Mouse (Mus musculus) left cerebral cortex, adult 9 months (tissue): ENCODE results near the gene Stk38.
A peak's percentile ranks its signal among the peaks of the same experiment; 100 is the strongest.
"Not testable (repeated sequence)": the region's sequence is repeated elsewhere in the genome, so short reads cannot be mapped to it uniquely, and the experiment has no call there.

Source experiments
- DNase-seq, 2 experiments: peaks; one replicate each; pipeline ENCODE4 v3.0.0; 2022; ENCODE audit warnings: low spot score in 2 of 2

Stk38 gene

DNA sequence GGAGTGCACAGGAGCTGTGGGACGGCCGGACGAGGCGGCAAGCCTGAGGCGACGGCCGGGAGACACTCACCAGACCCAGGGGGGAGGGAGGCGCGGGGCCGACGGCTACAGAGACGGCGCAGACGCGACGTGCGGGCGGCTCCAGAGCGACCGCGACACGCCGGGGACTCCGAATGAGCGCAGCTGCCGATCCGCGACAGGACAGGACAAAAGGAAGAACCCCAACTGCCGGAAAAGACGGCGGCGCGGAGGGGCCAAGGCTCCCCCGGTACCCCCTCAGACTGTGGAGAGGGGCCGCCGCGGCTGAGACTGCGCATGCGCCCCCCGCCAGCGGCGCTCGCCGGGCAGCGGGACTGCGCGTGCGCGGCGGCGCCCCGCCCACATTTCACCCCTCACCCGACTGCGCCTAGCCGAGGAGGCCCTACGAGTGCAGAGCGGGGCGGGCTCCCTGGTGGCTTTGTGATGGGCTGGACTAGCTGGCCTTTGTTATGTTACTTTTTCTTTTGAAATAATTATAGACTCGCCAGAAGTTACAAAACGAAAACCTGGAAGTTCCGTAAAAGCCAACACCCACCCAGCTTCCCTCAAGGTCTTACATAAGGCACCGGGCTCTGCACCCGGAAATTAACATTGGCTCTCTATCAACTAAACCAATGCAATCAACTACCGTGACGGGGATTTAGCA, at the start of gene Stk38:
TSS of gene Stk38 (minus strand) at position 355 of the 685 bp plus-strand sequence.
- peak; percentile 78 to 90 for DNase-seq

DNA sequence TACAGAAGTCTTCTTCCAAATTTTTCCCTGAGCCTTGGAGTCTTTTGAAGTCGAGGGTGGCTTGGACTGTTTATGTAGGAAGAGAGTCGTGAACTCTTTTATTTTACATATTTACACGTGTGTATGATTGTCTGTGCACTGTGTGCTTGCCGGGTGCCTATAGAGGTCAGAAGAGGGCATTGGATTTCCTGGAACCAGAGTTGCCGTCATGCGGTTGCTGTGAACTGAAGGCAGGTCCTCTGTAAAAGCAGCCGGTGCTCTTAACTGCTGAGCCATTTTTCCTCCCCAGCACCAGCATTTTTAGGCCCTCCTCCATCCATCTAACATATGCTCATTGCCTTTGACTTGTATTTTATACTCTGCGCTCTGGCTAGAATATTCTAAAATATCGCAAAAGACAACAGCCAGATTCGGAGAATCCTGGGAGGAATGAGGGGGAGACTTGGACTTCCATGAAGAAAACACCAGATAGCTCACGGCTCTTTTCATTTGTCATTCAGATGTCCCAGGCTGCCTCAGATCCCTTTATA, 49.6 kb upstream of the Stk38 start:
- DNase-seq: no peak

DNA sequence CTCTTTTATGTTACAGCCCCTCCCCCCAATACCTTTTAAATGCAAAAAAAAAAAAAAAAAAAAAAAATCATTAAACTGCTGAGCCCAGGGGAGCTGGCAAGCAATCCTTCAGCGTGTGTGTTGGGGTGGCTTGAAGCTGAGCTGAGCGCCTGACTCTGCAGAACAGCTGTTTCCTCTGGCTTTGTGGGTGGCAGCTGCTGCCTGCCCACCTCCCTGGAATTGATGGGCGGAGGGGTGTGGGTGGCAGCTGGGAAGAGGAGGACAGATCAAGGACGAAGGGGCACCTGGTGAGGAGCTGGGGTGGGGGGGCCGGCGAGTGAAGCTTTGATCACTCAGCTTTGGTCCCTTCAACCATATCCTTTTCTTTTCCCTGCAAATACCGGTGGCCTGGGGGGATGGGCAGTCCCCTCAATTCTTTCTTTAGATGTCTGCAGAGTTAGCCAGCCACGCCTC, 48.9 kb upstream of the Stk38 start:
- DNase-seq: no peak

DNA sequence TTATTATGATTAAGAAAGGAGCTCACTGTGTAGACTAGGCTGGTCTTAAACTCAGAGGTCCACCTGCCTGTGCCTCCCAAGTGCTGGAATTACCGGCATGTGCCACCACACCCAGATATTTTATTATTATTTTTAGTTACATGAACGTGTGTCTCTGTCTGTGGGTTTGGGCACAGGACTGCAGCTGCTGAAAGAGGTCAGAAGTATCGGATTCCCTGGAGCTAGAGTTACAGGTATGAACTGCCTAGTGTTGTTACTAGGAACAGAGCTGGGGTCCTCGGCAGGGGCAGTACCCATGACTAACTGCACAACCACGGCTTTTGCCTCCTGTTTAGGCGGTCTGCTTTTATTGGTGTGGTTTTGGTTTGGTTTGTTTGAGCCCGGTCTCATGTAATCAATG, 48.4 kb upstream of the Stk38 start:
- no peak for DNase-seq

DNA sequence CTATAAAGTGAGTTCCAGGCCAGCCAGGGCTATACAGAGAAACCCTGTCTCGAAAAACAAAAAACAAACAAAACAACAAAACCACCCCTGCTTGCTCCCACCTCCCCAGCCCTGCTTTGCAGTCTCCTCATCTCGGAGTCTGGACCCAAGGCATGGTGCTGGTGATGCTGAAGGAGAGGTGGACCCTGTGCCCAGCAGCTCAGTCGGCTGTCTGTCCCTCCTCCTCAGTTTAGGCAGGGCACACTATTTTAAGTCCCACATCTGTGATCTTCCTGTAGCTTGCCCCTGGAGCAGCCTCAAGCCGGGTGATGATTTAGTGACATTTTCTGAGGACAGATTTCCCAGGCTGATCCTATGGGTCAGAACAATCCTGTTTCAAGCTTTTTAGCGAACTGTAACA, 47.8 kb upstream of the Stk38 start:
- DNase-seq: no peak

DNA sequence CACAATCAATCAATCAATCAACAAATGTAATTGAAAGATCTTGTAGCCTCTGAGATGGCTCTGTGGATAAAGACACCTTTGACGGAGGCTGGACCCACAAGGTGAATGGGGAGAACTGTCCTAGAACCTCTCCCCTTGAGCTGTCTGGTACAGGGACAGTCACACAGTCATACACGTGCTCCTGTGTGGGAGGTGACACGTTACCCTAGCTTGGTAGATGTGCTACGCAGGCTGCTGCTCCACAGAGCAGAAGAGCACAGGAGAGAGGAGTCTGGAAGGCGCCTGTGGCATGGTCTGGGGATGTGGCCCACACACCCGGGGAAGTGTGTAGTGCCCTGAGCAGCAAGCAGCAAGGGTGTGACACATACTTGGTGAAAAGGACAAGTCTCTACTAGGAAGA, 46.6 kb upstream of the Stk38 start:
- DNase-seq: no peak

DNA sequence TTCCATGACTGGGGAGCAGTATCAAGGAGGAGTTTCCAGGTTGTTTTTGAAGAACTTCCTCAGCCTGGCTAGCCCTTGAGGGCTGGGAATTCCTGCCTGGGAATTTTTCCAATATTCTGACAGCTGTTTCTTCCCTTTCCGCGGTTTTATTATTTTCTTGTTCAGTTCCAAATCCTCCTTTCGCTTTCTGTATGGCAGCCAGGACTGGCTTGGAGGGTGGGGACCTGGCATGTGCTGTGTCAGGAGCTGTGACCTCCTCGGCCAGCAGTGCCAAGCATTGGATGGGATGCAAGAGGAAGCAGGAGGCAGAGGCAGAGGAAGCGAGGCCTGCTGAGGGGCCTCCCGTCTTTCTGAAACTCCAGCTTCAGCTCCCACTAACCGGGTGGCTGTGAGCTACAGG, 46.0 kb upstream of the Stk38 start:
- no peak for DNase-seq

DNA sequence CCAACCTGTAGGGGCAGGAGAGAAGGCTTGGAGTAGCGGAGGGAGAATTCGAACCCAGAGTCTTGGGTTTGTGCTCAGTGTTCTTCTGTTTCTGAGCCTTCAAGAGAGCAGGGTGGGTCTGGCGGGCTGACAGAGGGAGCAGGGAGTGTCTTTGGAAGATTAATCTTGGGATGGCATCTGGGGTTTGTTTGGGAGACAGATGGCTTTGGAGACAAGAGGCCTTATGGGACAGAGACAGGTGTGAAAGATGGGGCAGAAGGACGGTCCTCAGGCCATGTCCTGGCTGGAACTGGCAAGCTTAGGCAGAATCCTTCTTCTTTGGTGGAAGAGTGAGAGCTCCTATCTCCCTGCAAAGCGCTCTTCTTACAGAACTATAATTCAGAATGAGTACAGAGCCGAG, 45.3 kb upstream of the Stk38 start:
- DNase-seq: no peak

DNA sequence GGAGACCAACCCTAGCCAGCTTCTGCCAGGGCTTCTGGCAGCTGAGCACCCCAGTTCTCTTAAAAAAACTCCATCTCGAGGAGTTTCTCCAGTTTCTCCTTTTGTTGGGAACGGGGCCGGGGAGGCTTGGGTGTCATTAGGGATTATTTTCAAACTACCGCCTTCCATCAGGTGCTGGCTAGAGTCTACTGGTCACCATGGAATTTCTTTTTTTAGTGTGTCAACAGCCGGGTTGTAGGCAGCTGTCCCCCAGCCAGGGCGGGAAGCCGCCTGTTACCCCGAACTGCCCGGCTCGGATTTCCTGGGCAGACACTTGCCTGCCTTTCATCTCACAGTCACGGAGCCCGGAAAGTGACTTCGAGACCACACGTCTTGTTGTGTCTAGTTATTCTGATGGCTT, 43.0 kb upstream of the Stk38 start:
- no peak for DNase-seq

DNA sequence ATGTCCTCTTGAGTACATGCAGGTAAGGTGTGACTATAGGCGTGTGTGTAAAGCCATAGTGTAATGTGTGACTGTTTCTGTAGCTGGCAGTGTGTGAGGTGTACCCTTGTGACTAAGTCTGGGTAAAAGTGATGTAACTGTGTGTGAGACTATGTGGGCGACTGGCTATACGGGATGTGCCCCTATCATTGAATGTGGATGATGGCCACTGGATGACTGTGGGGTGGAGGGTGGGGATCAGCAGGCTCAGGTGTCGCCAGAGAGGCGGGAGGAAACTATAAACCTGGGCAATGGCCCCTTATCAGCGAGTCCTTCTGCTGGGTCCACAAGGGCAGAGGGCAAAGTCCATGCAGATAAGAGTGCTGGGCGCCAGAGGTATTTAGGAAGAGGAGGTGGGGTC, 42.1 kb upstream of the Stk38 start:
- no peak for DNase-seq

DNA sequence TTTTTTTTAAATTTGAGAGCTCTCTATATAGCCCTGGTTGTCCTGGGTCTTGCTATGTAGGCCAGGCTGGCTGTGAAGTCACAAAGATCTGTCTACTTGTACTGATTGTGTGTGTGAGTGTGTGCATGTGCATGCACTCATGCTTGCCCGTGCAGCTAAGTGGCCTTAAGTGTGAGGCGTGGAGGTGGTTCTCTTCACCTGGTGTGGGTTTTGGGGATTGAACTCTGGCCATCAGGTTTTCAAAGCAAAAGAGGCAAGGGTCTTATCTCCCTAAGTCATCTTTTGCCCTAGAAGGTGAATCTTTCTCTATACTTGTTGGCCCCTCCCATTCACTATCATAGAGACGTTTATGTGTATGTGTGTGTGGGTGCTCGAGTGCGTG, 41.7 kb upstream of the Stk38 start:
- no peak for DNase-seq

DNA sequence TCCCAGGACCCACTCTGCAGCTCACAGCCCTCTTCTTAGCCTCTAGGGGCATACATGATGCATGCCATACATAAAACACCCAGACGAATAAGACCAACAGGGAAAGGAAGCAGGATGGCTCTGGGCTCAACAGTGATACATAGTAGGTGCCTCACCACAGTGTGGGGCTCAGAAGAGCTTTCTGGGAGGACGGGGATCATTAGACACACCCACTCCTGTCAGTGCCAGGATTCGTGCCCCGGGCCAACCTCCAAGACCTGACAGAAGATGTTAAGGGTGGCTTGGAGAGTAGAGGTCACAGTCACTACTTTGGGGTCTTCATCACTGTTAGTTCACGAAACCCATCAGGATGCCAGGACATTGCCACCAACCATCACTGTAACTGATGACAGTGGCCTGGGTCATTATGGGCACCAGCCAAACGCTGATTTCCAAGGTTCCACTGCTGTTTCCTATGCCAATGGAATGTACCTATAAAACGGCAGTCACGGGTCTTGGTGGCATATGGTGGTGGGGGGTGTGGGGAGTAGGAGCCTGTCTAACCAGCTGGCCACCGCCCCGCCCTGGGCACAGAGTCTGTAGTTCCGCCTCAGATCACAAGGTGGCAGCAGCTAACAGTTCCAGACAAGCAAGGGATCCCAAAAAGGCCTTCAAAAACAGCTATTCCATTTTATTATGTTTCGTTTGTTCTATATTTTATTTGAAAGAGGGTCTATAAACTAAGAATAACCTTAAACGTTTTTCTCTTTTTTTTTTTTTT, 41.1 kb upstream of the Stk38 start:
- DNase-seq: peak; percentile 55 to 93

DNA sequence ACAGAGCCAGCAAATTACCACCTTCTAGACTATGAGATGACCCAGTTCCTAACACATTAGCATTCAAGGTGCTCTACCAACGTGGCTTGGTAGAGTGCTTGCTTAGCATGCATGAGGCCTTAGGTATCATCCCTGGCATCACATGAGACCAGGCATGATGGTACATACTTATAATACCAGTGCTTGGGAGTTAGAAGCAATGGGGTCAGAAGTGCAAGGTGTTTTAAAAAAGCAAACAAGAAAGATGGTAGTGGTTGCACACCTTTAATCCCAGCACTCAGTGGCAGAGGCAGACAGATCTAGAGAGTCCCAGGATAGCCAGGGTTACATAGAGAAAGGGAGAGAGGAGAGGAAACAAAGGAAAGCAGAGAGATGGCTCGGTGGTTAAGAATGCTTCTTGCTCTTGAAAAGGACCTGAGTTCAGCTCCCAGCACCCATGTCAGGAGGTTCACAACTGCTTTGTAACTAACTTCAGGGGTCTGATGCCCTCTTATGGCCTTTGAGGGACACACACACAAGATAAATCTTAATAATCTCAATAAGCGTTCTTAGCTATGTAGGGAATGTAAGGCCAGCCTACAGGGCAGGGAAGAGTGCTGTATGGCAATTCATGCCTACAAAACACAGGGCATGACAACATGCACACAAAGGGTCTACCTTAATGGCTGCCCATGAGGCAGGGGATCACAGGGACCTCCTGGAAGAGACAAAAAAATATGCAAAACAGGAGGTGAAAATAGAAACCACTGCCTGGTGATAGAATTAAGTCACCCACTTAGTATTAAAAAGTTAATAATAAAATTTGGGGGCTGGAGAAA, 40.1 kb upstream of the Stk38 start:
- no peak for DNase-seq

DNA sequence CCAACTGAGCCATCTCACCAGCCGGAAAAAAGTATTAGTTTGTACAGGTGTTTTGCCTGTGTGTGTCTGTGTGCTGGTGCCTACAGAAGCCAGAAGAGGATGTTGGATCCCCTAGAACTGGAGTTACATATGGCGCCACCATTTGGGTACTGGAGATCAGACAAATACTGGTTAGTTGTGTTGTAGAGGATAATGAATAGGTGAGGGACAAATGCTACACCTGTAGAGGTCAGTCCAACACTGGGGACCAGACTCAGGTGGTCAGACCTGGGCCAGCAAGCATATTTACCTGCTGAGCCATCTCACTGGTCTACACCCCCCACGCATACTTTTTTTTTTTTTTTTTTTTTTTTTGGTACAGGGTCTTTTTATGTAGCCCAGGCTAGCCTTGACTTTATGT, 39.1 kb upstream of the Stk38 start:
- DNase-seq: no peak

DNA sequence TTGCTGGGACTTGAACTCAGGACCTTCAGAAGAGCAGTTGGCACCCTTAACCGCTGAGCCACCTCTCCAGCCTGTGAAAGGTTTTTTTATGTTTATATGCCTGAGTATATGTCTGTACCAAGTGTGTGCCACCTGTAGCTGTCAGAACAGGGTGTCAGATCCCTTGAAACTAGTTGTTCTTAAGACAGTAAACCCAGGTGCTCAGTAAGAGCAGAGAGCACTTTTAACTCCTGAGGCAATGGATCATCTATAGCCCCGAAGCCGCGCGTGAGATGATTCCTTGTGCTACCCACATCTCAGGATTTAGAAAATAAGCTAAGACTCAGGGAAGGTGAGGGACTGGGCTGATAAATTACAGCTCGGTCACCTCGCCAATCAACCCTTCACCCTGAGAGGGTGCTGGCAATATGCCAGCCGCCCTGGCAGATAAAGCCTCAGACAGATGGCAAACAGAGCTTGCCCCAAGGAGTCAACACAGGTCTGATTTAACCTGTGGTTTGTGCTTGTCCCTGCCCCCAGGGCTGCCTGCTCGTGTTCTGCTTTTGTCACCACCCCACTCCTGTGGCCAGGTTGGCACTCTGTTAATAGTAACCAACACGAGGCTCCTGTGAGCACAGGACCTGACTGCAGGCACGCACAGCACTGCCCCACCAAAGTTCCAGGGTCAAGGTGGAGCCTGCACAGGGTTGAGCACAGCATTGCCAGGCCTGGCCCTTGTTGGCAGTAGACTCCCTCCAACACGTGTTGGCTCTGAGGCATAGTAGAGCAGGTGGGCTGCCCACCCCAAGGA, 38.1 kb upstream of the Stk38 start:
- DNase-seq: no peak

DNA sequence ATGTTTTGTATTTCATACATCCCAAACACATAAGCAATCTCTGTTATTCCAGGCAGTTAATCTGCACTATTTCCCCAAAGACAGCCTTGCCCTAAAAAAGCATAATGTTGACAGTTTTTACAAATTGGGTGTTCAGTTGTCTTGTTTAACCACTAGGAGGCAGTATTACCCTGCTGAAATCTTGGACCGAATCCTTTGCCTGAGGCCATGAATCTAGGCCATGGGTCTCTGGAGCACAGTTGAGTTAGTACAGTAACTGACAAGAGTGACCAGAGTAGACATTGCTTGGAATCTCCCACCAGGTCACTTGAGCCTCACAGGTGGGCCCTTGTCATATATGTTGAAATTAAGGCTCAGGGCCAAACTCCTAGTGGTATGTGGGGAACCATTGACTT, 37.1 kb upstream of the Stk38 start:
- DNase-seq: no peak

DNA sequence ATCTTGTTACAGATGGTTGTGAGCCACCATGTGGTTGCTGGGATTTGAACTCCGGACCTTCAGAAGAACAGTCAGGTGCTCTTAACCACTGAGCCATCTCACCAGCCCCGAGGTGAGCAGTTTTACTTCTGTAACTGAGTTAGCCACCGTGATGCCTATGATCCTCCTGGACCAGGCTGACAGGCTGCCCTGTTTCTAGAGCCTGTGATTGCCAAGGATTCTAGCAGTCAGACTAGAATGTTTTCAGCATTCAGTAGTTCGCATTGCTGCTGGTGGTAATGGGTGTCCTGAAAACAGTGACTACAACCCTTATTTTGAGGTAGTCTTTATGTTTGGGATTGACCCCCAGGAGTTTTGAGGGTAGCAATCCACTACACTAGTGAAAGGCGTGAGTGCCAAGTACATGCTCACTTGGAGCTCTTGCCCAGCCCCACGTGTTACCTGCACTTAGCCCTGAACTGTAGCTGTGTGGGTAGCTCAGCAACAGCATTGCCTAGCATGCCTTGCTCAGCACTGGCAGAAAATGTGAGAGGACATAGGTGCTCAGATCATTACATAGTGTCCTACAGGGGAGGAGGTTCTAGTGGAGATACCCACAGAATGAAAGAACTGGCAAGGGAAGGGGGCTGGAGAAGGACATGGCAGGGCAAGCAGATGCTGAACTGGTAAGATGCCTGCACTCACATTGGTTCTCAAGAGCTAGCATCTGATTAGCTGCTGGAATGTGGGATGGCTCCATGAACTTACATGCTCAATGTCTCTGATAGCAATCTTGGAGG, 36.5 kb upstream of the Stk38 start:
- DNase-seq: no peak

DNA sequence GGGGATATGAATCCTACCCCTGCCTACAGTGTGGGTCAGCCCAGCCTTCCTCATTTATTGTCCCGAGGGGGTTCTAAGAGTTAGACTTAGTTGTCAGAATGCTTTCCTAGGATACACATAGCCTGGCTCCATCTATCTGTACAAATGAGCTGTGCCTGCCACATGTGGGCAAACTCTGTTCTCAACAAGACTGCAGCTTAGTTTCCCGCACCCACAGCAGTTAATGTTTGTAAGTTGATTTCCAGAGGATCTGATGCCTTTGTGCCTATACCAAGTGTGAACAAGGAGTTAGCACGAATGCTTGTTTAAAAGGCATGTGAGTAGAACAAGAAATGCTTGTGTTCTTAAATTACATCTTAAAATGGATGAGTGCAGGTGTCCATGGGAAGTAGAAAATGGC, 35.8 kb upstream of the Stk38 start:
- DNase-seq: no peak

DNA sequence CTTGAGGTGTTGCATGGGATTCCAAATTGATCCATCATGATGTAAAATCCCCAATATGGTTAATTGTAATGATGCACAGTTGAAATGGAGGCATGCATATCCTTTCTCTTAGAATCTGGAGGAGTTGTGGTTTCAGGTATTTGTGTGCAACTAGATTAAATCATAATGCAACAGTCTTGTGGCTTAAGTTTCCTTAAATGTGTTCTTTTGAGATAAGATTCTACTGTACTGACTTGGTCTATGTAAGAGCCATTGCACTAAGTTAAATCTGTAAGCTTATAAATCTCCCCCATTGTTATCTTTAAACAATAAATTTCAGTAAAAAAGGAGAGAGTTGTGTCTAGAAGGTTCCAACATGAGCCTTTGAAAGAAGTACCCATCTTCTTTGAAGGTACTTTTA, 34.8 kb upstream of the Stk38 start:
- no peak for DNase-seq

DNA sequence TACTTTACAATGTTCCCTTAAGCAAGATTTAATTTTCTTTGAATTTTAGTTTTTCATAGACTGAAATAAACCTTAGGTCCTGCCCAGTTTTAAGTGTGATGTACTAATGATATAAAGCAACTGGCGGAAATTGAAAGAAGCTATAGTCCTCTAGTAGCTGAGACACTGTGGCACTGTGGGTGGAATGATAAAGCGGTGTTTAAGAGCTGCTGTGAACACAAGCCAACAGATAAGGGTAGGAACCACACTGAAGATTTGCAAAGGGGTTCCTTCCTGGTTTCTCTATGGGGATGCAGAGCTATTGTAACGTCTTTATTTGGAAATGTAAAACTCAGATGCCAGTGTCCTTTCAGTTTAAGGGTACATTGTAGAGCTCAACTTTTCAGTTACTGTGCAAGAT, 33.8 kb upstream of the Stk38 start:
- not testable (repeated sequence) for DNase-seq

DNA sequence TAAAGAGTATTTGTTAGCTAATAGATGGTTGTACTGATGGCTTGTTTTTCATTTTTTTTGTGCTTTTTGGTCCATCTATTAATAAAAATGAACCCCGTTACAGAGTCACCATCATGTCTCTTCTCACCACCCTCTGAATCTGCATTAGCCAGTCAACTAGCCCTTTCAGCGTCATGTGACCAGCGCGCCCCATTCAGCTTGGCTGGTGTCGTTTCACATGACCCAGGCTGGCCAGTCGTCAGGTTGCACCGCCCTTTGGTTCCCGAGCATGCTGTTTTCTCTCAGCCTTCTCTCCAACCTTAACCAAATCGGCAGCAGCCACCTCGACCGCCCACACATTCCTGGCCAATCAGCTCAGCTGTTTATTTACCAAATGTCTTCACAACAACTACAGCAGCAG, 31.6 kb upstream of the Stk38 start:
- DNase-seq: no peak
